Mouse (Mus musculus): ENCODE measurements around the gene Kcnd2.

The Kcnd2 gene

DNA sequence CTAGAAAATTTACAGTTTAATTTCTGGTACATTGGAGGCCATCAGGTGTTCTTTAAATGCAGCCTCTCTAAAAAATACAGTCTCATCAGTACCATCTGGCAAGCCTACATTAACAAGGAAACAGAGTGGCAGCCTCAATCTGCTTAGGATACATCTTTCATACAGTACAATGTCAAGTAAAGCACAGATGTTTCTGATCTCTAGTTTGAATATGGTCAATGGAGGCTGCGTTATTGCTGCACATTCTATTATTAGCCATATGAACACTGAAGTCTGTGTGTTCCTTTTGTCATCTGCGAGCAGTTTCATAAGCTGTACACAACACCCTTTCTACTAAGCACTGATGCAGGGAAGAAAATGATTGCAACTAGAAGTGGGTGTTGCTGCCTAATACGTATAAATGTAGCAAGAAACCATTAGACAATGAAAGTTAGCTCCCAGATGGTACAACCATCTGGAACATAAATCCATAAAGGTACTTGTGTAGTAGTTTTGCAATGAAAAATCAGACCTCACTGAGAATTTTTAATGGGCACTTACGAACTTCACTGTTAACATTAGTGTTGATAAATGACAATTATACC is 209.0 kb downstream of the Kcnd2 start:
- in situ Hi-C loops (cut with MboI): no loop called here

DNA sequence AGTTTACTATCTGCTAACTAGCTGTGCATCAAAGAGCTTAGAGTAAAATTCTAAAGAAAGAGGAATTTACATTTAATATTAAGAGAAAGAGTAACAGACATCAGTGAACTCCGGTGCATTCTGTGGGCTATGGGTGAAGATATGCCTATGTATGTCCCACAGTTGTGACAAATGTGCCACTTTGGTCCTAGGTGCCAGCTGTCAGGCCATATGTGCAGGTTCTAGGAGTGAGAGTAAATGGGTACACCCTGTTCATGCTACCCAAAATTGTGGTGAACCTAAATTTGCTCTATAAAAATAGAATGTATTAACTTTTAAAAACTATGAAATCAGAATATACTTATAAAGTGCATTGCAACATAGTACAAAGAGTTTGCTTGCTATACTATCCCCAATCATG is 215.8 kb downstream of the Kcnd2 start:
- in situ Hi-C loops (cut with MboI): no loop called here

DNA sequence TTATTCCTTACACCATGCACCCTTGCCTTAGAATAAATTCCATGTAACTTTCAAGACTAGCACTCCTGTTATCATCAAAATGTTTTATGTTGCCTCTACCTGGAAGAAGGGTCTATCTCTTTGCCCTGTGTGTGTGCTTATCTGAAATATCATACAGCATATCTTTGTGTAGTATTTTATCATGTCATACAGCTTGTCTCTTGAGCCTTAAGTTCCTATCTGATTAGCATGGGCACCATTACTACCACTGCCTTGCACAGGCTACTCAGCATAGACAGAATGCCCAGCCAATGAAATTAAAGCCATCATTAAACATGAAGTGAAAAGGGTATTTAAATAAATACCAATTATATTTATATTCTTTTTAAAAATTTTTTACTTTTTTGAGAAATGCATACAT is 249.4 kb downstream of the Kcnd2 start:
- in situ Hi-C loops (cut with MboI): no loop called here

DNA sequence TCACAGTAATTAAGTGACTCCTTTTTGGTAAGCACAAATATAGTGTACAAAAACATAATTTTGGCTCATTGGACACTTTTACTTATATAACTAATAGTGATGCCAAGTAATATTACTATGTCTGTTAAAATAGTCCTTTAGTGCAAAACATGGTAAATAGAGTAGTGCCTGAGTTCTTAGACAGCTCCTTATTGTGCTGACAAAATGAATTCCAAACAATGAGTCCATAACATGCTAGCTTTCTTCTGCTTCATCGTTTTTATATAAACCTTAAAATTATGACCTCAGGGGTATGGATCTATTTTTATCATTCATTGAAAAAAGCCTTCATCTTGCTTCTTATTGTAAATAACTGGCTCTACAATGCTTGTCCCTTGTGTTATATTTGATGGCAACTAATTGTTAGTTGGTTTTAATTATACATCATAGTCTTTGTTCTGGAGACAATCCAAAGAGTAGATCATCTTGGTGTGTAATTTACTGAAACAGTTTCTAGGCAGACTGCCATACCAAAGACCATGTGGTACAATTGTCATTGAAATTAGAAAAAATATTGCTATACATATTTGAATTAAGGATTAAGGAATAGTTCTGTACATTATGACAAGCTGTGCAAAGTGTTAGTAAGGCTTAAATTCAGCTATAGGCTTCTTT is 256.7 kb downstream of the Kcnd2 start:
- in situ Hi-C loops (cut with MboI): no loop called here

DNA sequence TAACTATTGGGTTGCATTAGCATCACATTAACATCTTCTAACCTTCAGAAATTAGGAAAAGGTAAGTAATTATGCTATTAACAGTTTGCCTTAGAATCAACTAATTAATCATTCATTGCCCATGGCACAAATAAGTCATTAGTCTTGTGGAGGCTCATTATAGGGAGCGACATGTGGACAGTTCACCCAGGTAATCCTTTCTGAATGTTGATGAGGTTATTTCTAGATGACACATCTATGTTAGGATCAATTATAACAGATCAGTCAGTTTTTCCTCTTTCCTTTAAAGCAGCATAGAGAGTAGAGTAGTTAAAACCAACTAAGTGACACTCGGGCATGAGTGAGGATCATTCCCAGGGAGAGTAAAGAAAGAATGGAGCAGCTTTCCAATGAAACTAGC is 267.4 kb downstream of the Kcnd2 start:
- in situ Hi-C loops (cut with MboI): no loop called here

DNA sequence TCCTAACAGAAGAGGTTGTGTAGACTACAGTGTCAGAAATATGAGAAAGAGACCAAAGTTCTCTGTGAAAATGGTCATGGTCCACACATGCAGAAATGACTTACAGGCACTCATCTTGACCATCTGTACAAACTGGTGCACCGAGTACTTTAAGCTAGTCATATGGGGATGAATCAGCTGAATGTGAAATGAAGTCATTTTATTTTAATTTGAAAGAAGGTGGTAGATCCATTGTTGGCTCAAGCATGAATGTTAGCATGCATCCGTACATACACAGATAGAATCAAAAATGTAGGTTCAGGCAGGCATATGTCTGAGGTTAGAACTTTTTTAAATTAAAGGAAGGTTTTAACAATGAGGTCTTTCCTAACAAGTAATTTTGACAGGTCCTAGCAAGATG is 273.2 kb downstream of the Kcnd2 start:
- in situ Hi-C loops (cut with MboI): no loop called here

DNA sequence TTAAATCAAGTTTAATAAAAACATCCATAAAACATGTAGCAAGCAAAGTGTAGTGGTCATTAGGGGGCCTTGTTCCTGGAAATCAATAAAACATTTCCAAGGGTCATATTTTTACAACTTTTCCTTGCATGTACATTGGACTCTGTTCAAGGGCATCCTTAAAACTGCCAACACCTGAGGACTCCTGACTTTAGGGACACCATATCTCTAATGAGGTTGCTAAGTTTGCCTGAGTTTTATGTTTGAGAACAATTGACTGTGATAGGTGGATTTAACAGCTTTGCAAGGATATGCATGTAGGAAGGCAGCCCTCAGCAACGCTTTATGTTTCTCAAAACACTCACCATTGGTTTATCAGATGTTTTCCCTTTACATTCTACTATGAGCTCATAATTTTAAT is 287.6 kb downstream of the Kcnd2 start:
- in situ Hi-C loops (cut with MboI): no loop called here

DNA sequence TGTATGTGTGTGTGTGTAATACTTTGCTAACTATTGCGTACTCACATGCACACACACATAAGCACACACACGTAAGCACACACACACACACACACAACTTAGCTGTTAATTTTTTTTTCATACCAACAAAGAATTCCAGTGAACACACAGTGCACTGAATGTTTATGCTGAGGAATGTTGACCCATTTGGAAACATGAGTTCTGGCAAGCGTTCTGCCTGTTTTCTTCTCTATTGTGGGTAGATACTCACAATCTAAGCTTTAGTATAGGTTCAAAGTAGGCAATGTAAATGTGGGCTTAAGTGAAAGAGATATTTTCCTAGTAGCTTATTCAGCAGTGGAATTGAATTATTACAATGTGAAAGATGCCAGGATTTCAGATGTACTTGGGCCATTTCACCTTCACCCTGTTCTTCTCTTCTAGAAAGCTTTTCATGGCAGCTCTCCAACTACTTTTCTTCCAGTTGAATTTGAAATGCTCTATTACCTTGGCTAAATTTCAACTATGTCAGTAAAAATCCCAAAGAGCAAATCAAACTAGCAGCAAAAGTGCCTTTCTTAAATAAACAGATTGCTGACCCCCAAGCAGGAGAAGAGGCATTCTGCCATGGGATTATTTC is 295.4 kb downstream of the Kcnd2 start:
- in situ Hi-C loops (cut with MboI): no loop called here

DNA sequence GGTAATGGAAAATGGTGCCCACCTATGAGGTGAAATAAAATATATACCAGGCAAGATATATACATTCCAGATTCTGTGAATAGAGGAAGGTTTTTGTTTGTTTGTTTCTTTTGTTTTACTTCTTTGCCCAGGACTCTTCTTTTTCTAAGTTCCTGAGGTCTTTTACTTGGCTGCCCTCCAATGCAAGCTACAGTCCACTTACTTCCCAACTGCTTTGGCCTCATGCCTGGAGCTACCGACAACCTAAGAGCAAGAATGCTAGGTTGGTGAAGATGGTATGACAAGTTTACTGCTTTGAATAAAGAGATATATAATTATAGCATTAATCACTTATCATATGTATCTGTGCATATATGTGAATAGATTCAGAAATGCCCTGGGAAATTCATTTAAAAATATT is 305.0 kb downstream of the Kcnd2 start:
- in situ Hi-C loops (cut with MboI): no loop called here

DNA sequence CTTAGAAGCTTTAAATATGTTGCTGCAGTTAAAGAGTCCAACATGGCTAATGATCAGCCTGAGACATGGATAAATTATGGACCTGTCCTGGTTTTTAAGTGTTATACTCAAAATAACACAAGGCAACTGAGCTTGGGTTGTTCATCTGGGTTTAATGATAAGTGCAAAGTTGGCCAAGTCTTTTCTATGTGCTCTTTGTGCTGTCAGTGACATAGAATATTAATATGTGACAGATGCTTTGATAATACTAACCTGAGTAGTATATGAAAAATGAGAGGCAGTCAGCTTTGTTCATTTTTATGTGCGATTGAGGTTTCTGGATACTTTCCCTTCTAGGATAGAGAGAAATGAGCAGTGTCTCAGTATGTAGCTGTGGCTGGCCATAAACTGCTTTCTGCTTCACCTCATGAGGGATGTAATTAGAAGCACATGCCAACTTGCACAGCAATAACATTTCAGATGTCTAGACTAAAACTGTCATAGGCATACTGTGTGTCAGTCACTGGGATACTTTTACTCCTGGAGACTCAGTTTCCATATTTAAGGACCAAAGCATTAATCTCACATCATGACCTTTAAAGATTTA is 312.3 kb downstream of the Kcnd2 start:
- in situ Hi-C loops (cut with MboI): no loop called here

DNA sequence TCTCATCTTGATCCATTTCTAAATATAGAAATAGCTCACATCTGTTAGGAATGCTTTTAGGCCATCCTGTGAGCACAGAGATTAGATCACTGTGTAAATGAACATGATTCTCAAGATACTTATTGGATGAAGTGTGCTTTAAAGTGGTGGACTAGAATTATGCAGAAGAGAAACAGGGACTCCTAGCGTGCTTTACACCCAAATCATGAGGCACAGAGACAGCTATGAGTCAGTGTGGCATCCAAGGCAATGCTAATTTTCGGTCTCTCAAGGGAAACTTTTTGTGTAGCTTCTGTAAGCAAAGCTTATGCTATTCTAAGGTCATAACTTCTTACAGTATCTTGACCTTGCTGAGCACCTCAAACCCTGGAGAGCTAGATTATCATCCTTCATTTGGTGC is 318.7 kb downstream of the Kcnd2 start:
- in situ Hi-C loops (cut with MboI): no loop called here

DNA sequence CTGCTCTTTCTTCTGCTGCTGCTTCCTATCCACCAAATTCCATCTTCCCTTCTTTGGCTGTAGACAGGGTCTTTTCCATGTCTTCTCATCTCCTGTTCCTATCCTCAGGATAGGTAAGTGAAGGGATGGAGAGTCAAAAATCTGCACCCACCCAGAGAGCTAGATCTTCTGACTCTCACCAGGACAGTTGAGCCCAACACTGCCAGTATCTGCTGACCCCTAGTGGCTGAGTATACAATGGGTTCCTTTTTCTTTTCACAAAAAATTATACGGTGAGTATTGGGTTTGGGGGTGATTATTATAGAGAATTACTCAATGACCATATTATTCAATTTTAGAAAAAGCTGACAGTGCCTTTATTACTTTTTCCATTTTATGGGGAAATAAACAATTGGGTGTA is 319.5 kb downstream of the Kcnd2 start:
- in situ Hi-C loops (cut with MboI): no loop called here

DNA sequence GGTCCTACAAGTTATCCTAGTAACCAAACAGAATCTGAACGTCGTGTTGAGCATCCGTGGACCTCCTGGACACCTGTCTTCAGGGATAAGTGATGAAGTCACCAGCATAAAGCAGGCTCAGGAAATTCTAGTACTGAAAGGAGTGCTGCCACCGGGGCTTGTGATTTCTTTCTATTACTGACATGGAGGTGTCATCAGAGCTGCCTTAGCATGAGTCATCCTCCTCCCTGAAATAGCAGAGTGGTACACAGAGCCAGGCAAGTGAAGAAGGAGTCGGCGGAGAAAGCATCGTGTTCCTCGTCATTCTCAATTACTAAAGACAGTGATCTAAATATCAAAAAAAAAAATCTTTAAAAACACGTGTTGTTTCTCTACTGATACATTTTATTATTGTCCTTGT is 336.2 kb downstream of the Kcnd2 start:
- in situ Hi-C loops (cut with MboI): no loop called here

DNA sequence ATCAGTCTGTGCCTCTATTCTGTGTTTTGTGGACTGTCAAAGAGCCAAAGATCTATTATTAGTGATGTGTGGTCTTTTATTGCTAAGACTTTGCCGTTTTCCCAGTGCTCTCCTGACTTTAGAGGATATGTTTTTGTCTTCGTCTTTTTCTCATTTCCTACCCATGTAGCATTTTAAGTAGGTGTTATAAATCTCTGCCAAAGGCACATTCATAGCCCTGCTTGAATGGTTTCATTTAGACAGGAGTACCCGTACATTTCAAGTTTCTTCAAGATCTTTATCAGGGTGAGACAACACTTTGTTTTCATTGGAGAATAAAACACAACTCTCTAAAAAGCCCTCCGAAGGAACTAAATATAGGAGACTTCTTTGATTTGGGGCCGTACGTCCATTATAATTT is 355.7 kb downstream of the Kcnd2 start:
- in situ Hi-C loops (cut with MboI): no loop called here

DNA sequence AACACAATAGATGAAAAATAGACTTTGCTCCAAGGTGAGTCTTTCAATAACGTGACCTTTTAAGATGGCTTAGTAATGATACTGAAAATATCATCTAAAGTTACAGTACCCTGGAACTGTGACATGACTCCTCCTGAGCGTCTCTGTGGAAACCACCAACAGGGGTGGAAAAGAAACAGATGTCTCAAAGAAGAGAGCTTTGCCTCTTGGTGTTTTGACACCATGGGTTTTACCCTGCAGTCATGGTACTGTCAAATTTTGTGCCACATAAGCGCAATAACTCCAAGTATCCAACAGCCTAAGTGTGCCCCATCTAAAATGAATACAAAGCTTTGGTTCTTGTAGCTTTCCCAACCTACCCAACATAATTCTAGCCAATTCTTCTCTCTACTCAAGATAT is 374.9 kb downstream of the Kcnd2 start:
- in situ Hi-C loops (cut with MboI): no loop called here

DNA sequence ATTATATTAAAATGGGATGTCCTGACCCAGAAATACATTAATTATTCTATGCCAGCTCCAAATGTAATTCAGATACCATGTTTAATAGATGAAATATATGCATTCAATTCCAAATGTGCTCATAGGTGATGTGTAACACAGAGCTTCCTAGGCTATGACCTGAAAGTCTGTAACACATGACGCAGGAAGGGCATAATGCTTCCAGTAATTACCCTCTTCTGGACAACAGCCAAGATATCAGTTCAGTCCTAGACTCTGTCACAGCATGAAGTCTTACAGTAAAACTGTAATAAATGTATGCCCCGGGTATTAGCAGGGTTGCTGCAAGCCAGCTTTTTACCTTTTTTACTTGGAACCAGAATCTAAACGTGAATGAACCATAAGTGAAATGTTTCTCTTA is 382.1 kb downstream of the Kcnd2 start:
- in situ Hi-C loops (cut with MboI): no loop called here

DNA sequence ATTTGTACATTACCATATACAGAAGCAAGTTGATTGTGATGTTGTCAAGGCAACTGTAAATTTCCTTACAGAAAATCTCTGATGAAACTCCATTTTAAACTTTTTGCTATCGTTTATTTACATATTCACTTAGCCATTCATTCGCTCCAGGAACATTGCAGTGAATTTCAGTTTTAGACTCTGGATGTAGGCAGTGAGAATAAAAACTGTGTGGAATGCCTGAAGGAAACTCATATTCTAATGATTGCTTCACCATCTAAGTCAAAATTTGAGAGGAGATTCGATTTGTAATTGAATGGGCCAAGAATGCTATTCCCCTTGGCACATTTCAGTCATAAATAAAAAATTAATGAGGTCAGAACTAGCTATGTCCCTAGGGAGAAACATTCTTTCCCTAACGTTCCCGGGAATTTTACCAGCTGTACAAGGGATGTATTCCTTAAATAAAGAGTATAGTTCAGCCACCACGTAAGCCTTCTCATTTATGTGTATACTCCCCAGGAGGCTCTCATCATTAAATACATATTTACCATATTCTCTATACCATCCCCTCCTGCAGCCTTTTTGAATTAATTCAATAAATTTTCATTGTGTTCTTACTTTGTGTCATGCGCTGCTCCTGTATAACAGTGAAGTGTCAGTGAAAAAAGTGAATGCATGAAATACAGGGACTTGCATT is 394.2 kb downstream of the Kcnd2 start:
- in situ Hi-C loops (cut with MboI): no loop called here

DNA sequence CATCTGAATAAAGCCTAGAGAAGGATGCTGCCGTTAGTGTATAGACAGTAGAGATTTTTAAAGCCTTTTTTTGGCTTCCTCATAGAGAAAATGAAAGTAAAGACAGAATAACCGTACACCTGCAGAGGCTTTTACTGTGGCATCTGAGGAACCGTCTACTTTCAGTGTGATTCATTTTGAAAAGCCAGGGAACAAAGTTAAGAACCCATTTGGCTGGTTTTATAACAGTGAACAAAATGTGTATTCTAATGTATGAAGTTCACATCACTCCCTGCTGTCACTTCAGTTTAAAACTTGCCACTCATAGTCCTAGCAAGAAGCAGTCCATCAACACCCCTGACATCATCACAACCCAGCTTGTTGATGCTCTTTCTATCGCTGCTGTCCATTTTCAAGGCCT is 414.7 kb downstream of the Kcnd2 start:
- in situ Hi-C loops (cut with MboI): no loop called here

DNA sequence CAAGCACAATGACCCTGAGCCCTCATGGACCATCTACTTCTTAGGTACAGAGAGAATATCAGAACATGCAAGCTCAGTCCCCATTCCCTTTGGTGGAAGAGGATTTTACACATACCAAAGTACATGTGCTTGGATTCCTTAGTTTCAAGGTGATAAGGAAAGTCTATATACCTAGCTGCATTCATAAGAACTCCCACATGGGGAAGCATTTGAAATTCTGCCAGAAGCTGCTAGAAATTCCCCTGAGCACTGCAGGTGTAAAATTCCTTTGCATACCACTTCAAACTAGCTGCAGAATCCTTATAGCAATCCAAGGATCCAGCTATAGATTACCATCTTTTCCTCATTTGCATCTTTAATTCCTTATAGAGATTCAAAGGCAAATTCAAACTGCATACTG is 440.4 kb downstream of the Kcnd2 start:
- in situ Hi-C loops (cut with MboI): no loop called here

DNA sequence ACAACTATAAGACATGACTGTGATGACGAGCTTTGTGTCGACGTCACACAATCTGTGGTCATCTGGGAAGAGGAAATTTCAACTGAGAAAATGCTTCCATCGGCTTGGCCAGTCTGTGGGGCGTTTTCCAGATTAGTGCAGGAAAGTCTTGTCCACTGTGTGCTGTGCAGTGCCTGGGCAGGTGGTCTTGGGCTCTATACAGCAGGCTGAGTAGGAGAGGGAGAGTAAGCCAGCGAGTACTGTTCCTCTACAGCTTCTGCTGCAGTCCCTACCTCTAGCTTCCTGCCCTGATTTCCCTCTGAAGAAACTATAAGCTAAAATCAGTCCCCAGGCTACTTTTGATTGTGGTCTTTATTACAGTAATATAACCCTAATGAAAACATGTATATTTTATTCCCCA is 448.8 kb downstream of the Kcnd2 start:
- in situ Hi-C loops (cut with MboI): no loop called here

DNA sequence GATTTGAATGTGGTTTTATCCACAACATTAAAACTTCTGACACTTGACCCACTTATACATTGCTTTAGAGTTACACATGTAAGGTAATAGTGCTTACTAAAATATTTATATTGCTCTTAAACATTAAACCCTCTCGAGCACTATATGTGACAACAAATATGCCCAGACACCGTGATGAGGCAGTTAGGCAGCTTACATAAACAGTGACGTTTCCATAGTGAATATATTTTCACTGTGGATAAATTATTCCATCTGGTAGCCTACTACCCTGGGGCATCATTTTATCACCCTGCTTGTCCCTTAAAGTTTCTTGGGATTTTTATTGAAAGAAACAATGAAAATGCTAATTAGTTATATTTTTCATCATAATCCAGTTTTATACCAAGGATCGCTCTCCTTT is 449.3 kb downstream of the Kcnd2 start:
- in situ Hi-C loops (cut with MboI): no loop called here

DNA sequence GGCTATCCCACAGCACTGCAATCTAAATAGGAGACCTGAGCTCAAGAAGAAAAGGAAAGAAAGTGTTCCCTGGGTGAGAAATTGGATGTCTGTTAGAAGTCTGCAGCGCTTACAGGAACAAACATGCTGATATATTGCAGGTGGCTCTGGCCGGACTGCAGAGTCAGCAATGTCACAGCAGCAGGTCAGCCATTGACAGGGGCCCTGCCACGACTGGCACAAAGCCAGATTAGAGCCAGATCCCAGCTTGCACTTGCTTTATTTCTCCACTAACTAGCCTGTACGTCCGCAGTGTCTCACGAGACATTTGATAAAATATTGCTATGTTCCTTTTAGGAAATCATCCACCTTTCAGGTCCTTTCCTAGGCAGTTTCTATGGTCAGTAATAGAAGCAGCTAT is 468.9 kb downstream of the Kcnd2 start:
- in situ Hi-C loops (cut with MboI): no loop called here

DNA sequence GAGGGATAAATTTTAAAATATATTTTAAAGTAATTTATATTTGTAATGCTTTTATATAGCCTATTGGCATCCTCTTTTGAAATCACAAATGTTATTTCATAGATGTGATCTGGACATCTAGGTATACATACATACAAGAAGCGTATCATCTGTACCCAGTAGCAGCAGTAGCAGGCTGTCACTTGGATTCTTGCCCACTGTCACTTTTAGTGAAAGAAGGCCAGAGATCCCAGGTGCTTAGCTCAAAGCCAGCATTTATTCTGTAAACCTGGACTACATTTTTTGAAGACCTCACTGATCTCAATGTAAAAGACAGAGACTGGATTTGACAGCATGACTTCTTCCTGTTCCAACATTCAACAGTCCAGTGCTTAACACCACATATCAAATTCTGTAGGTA is 471.1 kb downstream of the Kcnd2 start:
- in situ Hi-C loops (cut with MboI): no loop called here

Measured in mature B cell (primary cell).